Mouse (Mus musculus) c-Kit-positive CD71-positive TER-119-positive erythroid progenitor cells, embryonic 14.5 days (primary cell): ENCODE results near the gene Ggt5.

Experiments
- DNase-seq: peaks from one replicate; pipeline ENCODE4 v3.0.0-alpha.2; 2013; ENCODE audit warnings: low spot score

Ggt5 gene

GRCm38 (mm10) chr10:75651381-75652068 is 62.4 kb downstream of the Ggt5 start:
- no peak for DNase-seq

GRCm38 (mm10) chr10:75654053-75654452 is 64.9 kb downstream of the Ggt5 start:
- DNase-seq = no peak

- no peak for DNase-seq
Observed at GRCm38 (mm10) chr10:75657165-75657564, 68.0 kb downstream of the Ggt5 start.

GRCm38 (mm10) chr10:75657772-75658171 is 68.6 kb downstream of the Ggt5 start:
- no peak for DNase-seq

DNA sequence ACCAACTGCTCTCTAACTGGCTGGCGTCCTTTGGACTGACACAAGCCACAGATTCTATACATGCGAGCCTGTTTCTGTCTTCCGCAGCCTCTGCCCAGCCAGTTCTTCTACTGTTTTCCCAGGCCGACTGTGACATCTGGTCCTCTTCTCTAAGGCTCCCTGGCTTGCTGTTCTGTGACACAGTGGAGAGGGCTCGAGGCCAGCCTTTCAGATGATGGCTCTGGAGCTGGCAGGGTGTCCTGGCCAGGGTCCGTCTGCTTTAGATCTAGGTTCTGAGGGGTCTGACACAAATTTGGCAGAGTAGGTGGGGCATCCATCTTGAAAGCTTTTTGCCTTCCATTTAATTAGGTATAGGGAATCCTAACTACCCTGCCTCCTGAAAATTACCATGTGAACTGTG is 72.2 kb downstream of the Ggt5 start:
- DNase-seq = no peak

GRCm38 (mm10) chr10:75661876-75662275 is 72.7 kb downstream of the Ggt5 start:
- DNase-seq = no peak

DNA sequence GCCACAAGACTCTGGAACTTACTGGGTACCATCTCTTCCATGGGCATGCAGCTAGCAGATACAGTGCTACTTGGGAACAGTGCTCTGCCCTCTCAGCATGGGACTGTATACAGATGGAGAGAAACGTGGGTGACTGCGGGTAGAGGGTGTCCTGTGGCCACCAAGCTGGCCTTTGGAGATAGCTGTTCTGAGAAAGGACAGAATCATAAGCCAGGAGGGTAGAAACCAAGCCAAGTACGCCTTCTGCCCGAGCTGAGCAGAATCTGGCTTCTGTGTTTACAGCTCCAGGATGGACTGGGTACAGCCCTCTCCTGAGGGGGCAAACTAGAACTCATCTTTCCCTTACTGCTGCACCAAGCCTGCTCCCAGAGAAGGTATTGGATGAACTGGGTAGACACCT is 73.4 kb downstream of the Ggt5 start:
- no peak for DNase-seq

DNA sequence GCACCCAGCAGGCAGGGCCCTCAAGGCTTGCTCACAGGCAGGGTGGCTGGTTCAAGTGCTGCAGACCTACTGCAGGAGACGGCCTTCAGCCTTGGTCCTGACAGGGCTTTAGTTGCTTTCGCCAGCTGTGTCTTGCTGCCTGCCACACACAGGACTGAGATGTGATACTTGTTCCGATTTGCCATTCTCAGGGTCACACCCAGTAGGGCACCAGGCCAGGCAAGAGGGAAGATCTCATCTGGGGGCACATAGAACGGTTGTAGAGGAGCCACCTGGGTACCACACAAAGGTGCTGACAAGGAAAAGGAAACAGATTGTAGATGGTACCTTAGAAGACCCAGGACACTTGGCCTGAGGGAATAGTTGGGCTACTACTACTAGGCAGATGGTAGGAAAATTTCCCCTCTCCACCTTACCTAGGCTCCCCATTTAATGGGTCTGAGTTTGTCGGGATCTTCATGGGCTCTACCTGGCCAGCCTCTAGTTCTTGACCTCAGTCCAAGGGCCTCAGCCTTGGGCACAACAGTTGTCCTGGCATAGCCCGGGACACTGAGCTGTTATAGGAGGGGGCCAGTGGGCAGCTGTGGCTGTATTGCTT is 75.6 kb downstream of the Ggt5 start:
- DNase-seq = no peak

- no peak for DNase-seq
Observed at GRCm38 (mm10) chr10:75666451-75667030, 77.4 kb downstream of the Ggt5 start.
